Mouse (Mus musculus) hindbrain, embryonic 12.5 days (tissue): ENCODE measurements at regions not wholly inside any gene's neighbourhood (a gene's known extent, or its start where the extent isn't known, plus 50 kb on each side); places are given as distances from the start of the nearest gene placed in this dataset.

Source experiments
- ATAC-seq: fragments of 200-750 bp; cut with Nextera tagmentation; 2 replicates; pipeline ENCODE4 v1.8.0; 2017; ENCODE audit warnings: moderate TSS enrichment; ENCODE audit not compliant: low FRiP score
- H3K27ac ChIP-seq: fragments of 300-500 bp; sonication (generic); 2 replicates; pipeline ENCODE4 v1.5.1; 2016; ENCODE audit warnings: mild to moderate bottlenecking
- H3K27me3 ChIP-seq: fragments of 300-500 bp; sonication (generic); 2 replicates; pipeline ENCODE4 v1.6.1; 2016; ENCODE audit warnings: mild to moderate bottlenecking
- H3K36me3 ChIP-seq: fragments of 300-500 bp; sonication (generic); 2 replicates; pipeline ENCODE4 v1.6.1; 2016; ENCODE audit warnings: mild to moderate bottlenecking
- H3K4me1 ChIP-seq: fragments of 300-500 bp; sonication (generic); 2 replicates; pipeline ENCODE4 v1.6.1; 2016
- H3K4me2 ChIP-seq: fragments of 300-500 bp; sonication (generic); replicated peaks from 2 replicates; pipeline ENCODE4 v1.6.1; 2016; ENCODE audit warnings: mild to moderate bottlenecking
- H3K4me3 ChIP-seq: fragments of 300-500 bp; sonication (generic); 2 replicates; pipeline ENCODE4 v1.5.1; 2016; ENCODE audit warnings: mild to moderate bottlenecking
- H3K9ac ChIP-seq: fragments of 300-500 bp; sonication (generic); 2 replicates; pipeline ENCODE4 v1.6.1; 2016; ENCODE audit warnings: mild to moderate bottlenecking, moderate library complexity
- H3K9me3 ChIP-seq: fragments of 300-500 bp; sonication (generic); replicated peaks from 2 replicates; pipeline ENCODE4 v1.6.1; 2016; ENCODE audit warnings: mild to moderate bottlenecking
- WGBS: fragments of 180-500 bp; shearing (Covaris S2); methylation state at CpG from one replicate; pipeline ENCODE4 v1.1.7; 2016; 5-methylcytosine and 5-hydroxymethylcytosine counted together

GRCm38 (mm10) chr1:137899916-137900601, 275.4 kb downstream of the Ptprc start:
- peak overlapping the region; percentile 63 for H3K4me3 ChIP-seq
- peak; percentile 89 for ATAC-seq
- peaks cover 19% of the 10 kb centered on the region for H3K4me1 ChIP-seq

GRCm38 (mm10) chr1:137899305-137899704, 276.2 kb downstream of the Ptprc start:
- whole genome bisulfite sequencing = 8% methylated on average over 6 of the region's 6 CpGs

More at GRCm38 (mm10) chr1:137899916-137900601, 275.4 kb downstream of the Ptprc start:
- no peaks in the 10 kb centered on the region for H3K36me3 ChIP-seq
- WGBS = 3% methylated on average over 14 of the region's 14 CpGs
- peak overlapping the region; percentile 73 for H3K9ac ChIP-seq
- no peaks in the 10 kb centered on the region for H3K27me3 ChIP-seq
- H3K4me2 ChIP-seq = peak overlapping the region; percentile 50
- no peaks in the 10 kb centered on the region for H3K9me3 ChIP-seq
- peak overlapping the region; percentile 95 for H3K27ac ChIP-seq

GRCm38 (mm10) chr1:137898891-137899290, 276.6 kb downstream of the Ptprc start:
- peak; percentile 29 for ATAC-seq
- 5% methylated on average over 3 of the region's 3 CpGs for WGBS
- peak overlapping the region; percentile 73 for H3K9ac ChIP-seq

More at GRCm38 (mm10) chr1:137899305-137899704, 276.2 kb downstream of the Ptprc start:
- Histone ChIP-seq H3K4me1 (peaks cover 17% of the 10 kb centered on the region), H3K4me3 (peak overlapping the region; percentile 63), H3K36me3 (no peaks in the 10 kb centered on the region), H3K4me2 (peak overlapping the region; percentile 50), H3K9ac (peak overlapping the region; percentile 73), H3K9me3 (no peaks in the 10 kb centered on the region), H3K27ac (peak overlapping the region; percentile 95), H3K27me3 (no peaks in the 10 kb centered on the region)
- ATAC-seq = no peak

GRCm38 (mm10) chr1:137898397-137898796, 277.1 kb downstream of the Ptprc start:
- ATAC-seq = peak; percentile 93
- no peaks in the 10 kb centered on the region for H3K27me3 ChIP-seq
- H3K4me2 ChIP-seq = peak overlapping the region; percentile 50
- WGBS = under 1% methylated on average over 11 of the region's 11 CpGs
- H3K27ac ChIP-seq = peak overlapping the region; percentile 95
- H3K9ac ChIP-seq = peak overlapping the region; percentile 73
- H3K4me1 ChIP-seq = peaks cover 16% of the 10 kb centered on the region
- H3K9me3 ChIP-seq = no peaks in the 10 kb centered on the region
- H3K4me3 ChIP-seq = peak overlapping the region; percentile 63
- H3K36me3 ChIP-seq = no peaks in the 10 kb centered on the region

More at GRCm38 (mm10) chr1:137898891-137899290, 276.6 kb downstream of the Ptprc start:
- peak overlapping the region; percentile 50 for H3K4me2 ChIP-seq
- no peaks in the 10 kb centered on the region for H3K9me3 ChIP-seq
- peak overlapping the region; percentile 63 for H3K4me3 ChIP-seq
- no peaks in the 10 kb centered on the region for H3K36me3 ChIP-seq
- peaks cover 17% of the 10 kb centered on the region for H3K4me1 ChIP-seq
- H3K27me3 ChIP-seq = no peaks in the 10 kb centered on the region
- H3K27ac ChIP-seq = peak overlapping the region; percentile 95

GRCm38 (mm10) chr1:137881656-137882055, 293.9 kb downstream of the Ptprc start:
- Histone ChIP-seq H3K27ac (no peak overlapping the region), H3K9me3 (no peaks in the 10 kb centered on the region), H3K9ac (no peak overlapping the region), H3K4me3 (no peak overlapping the region), H3K36me3 (no peaks in the 10 kb centered on the region), H3K4me1 (no peaks in the 10 kb centered on the region; the same call in 1 of the 2 replicates), H3K27me3 (no peaks in the 10 kb centered on the region), H3K4me2 (no peak overlapping the region)
- 20% methylated on average over 3 of the region's 3 CpGs for WGBS
- ATAC-seq = no peak

- H3K36me3 ChIP-seq = no peaks in the 10 kb centered on the region
- H3K4me3 ChIP-seq = no peak overlapping the region
- H3K4me1 ChIP-seq = no peaks in the 10 kb centered on the region
- H3K4me2 ChIP-seq = no peak overlapping the region
- 82% methylated on average over 2 of the region's 2 CpGs for WGBS
- H3K9me3 ChIP-seq = no peaks in the 10 kb centered on the region
- no peak overlapping the region for H3K9ac ChIP-seq
- ATAC-seq = no peak
- no peaks in the 10 kb centered on the region for H3K27me3 ChIP-seq
- no peak overlapping the region for H3K27ac ChIP-seq
Observed at GRCm38 (mm10) chr1:137874361-137874760, 301.1 kb downstream of the Ptprc start.

GRCm38 (mm10) chr1:137873628-137874027, 301.9 kb downstream of the Ptprc start:
- Histone ChIP-seq H3K27me3 (no peaks in the 10 kb centered on the region), H3K9ac (no peak overlapping the region), H3K4me3 (no peak overlapping the region), H3K9me3 (no peaks in the 10 kb centered on the region), H3K36me3 (no peaks in the 10 kb centered on the region), H3K4me2 (no peak overlapping the region), H3K4me1 (no peaks in the 10 kb centered on the region), H3K27ac (no peak overlapping the region)
- no peak for ATAC-seq
- 63% methylated on average over 1 of the region's 1 CpGs for WGBS

GRCm38 (mm10) chr1:137865030-137865429, 310.5 kb downstream of the Ptprc start:
- no peaks in the 10 kb centered on the region for H3K27me3 ChIP-seq
- H3K27ac ChIP-seq = no peak overlapping the region
- no peaks in the 10 kb centered on the region for H3K36me3 ChIP-seq
- H3K4me3 ChIP-seq = no peak overlapping the region
- WGBS = 74% methylated on average over 1 of the region's 1 CpGs
- no peak overlapping the region for H3K9ac ChIP-seq
- H3K9me3 ChIP-seq = no peaks in the 10 kb centered on the region
- H3K4me2 ChIP-seq = no peak overlapping the region
- H3K4me1 ChIP-seq = no peaks in the 10 kb centered on the region
- ATAC-seq = no peak

GRCm38 (mm10) chr1:137863506-137863905, 312.0 kb downstream of the Ptprc start:
- no peak overlapping the region for H3K27ac ChIP-seq
- no peak overlapping the region for H3K9ac ChIP-seq
- H3K4me2 ChIP-seq = no peak overlapping the region
- H3K36me3 ChIP-seq = no peaks in the 10 kb centered on the region
- no peak for ATAC-seq
- WGBS = 89% methylated on average over 7 of the region's 7 CpGs
- H3K9me3 ChIP-seq = no peaks in the 10 kb centered on the region
- H3K27me3 ChIP-seq = no peaks in the 10 kb centered on the region
- no peaks in the 10 kb centered on the region for H3K4me1 ChIP-seq
- no peak overlapping the region for H3K4me3 ChIP-seq

- Histone ChIP-seq H3K36me3 (no peaks in the 10 kb centered on the region), H3K9me3 (no peaks in the 10 kb centered on the region), H3K27me3 (no peaks in the 10 kb centered on the region), H3K4me1 (no peaks in the 10 kb centered on the region), H3K4me2 (no peak overlapping the region), H3K4me3 (no peak overlapping the region), H3K27ac (no peak overlapping the region), H3K9ac (no peak overlapping the region)
- 91% methylated on average over 2 of the region's 2 CpGs for WGBS
- no peak for ATAC-seq
Observed at GRCm38 (mm10) chr1:137852262-137852661, 323.2 kb downstream of the Ptprc start.

GRCm38 (mm10) chr1:137847311-137847923, 328.1 kb downstream of the Ptprc start:
- Histone ChIP-seq H3K4me3 (no peak overlapping the region), H3K4me2 (no peak overlapping the region), H3K27ac (no peak overlapping the region), H3K9me3 (no peaks in the 10 kb centered on the region), H3K4me1 (no peaks in the 10 kb centered on the region), H3K9ac (no peak overlapping the region), H3K36me3 (no peaks in the 10 kb centered on the region), H3K27me3 (no peaks in the 10 kb centered on the region)
- WGBS = 86% methylated on average over 10 of the region's 10 CpGs
- no peak for ATAC-seq

GRCm38 (mm10) chr1:137846857-137847256, 328.7 kb downstream of the Ptprc start:
- no peak overlapping the region for H3K4me3 ChIP-seq
- H3K27me3 ChIP-seq = no peaks in the 10 kb centered on the region
- H3K4me1 ChIP-seq = no peaks in the 10 kb centered on the region
- 65% methylated on average over 1 of the region's 1 CpGs for WGBS
- no peak overlapping the region for H3K9ac ChIP-seq
- H3K4me2 ChIP-seq = no peak overlapping the region
- H3K27ac ChIP-seq = no peak overlapping the region
- H3K9me3 ChIP-seq = no peaks in the 10 kb centered on the region
- ATAC-seq = no peak
- H3K36me3 ChIP-seq = no peaks in the 10 kb centered on the region

GRCm38 (mm10) chr1:137840531-137840930, 335.0 kb downstream of the Ptprc start:
- H3K36me3 ChIP-seq = no peaks in the 10 kb centered on the region
- H3K4me2 ChIP-seq = no peak overlapping the region
- H3K9me3 ChIP-seq = no peaks in the 10 kb centered on the region
- no peak for ATAC-seq
- no peak overlapping the region for H3K4me3 ChIP-seq
- H3K9ac ChIP-seq = no peak overlapping the region
- H3K27ac ChIP-seq = no peak overlapping the region
- no peaks in the 10 kb centered on the region for H3K27me3 ChIP-seq
- H3K4me1 ChIP-seq = peaks cover 3% of the 10 kb centered on the region; the same call in 1 of the 2 replicates
